Mouse (Mus musculus): ENCODE measurements around the gene Kng2.
"Not testable (repeated sequence)": the region's sequence is repeated elsewhere in the genome, so short reads cannot be mapped to it uniquely, and the experiment has no call there.

Kng2 gene

GRCm38 (mm10) chr16:23028966-23029600 is at the start of gene Kng2:
Gene Kng2 (minus strand): TSS chr16:23029482.
- not testable (repeated sequence) for DNase-seq (ENCODE audit: low spot score in 2 of 2)

GRCm38 (mm10) chr16:23077516-23077915 is 48.2 kb upstream of the Kng2 start:
- DNase-seq (ENCODE audit: low spot score in 2 of 2): not testable (repeated sequence)

GRCm38 (mm10) chr16:23060781-23061325 is 31.6 kb upstream of the Kng2 start:
- DNase-seq (ENCODE audit: low spot score in 2 of 2): not testable (repeated sequence)

- not testable (repeated sequence) for DNase-seq (ENCODE audit: low spot score in 2 of 2)
These were observed 30.3 kb upstream of the Kng2 start for GRCm38 (mm10) chr16:23059630-23060029.

GRCm38 (mm10) chr16:23057668-23058447 is 28.6 kb upstream of the Kng2 start, which contains the start of gene Kng1:
Gene Kng1 (plus strand): TSS chr16:23057865.
- DNase-seq (ENCODE audit: low spot score in 2 of 2): not testable (repeated sequence)

- peak in 1 of 2 experiments; percentile 3 for DNase-seq (ENCODE audit: low spot score in 2 of 2)
These were observed 17.0 kb upstream of the Kng2 start for GRCm38 (mm10) chr16:23046319-23046718.

- DNase-seq (ENCODE audit: low spot score in 2 of 2): no peak
These were observed 11.6 kb upstream of the Kng2 start for GRCm38 (mm10) chr16:23040876-23041275.

GRCm38 (mm10) chr16:23039281-23039680 is 10.0 kb upstream of the Kng2 start:
- no peak for DNase-seq (ENCODE audit: low spot score in 2 of 2)

- no peak for DNase-seq (ENCODE audit: low spot score in 2 of 2)
These were observed 8.5 kb upstream of the Kng2 start for GRCm38 (mm10) chr16:23037744-23038143.

GRCm38 (mm10) chr16:23033673-23034072 is 4.4 kb upstream of the Kng2 start:
- no peak for DNase-seq (ENCODE audit: low spot score in 2 of 2)

- no peak for DNase-seq (ENCODE audit: low spot score in 2 of 2)
These were observed 1.6 kb upstream of the Kng2 start for GRCm38 (mm10) chr16:23030673-23031435.

GRCm38 (mm10) chr16:23027341-23027740 is 1.9 kb downstream of the Kng2 start:
- DNase-seq (ENCODE audit: low spot score in 2 of 2): not testable (repeated sequence)

GRCm38 (mm10) chr16:23026582-23026981 is 2.7 kb downstream of the Kng2 start:
- DNase-seq (ENCODE audit: low spot score in 2 of 2): no peak

- no peak for DNase-seq (ENCODE audit: low spot score in 2 of 2)
These were observed 4.2 kb downstream of the Kng2 start for GRCm38 (mm10) chr16:23025111-23025510.

- not testable (repeated sequence) for DNase-seq (ENCODE audit: low spot score in 2 of 2)
These were observed 8.7 kb downstream of the Kng2 start for GRCm38 (mm10) chr16:23020571-23020970.

- DNase-seq (ENCODE audit: low spot score in 2 of 2): not testable (repeated sequence)
These were observed 14.6 kb downstream of the Kng2 start for GRCm38 (mm10) chr16:23014645-23015044.

- not testable (repeated sequence) for DNase-seq (ENCODE audit: low spot score in 2 of 2)
These were observed 15.5 kb downstream of the Kng2 start for GRCm38 (mm10) chr16:23013786-23014185.

GRCm38 (mm10) chr16:22996951-22997350 is 32.3 kb downstream of the Kng2 start:
- not testable (repeated sequence) for DNase-seq (ENCODE audit: low spot score in 2 of 2)

GRCm38 (mm10) chr16:22967383-22968030 is 61.8 kb downstream of the Kng2 start:
- no peak for DNase-seq (ENCODE audit: low spot score in 2 of 2)

- no peak for DNase-seq (ENCODE audit: low spot score in 2 of 2)
These were observed 66.0 kb downstream of the Kng2 start for GRCm38 (mm10) chr16:22963293-22963692.

GRCm38 (mm10) chr16:22962256-22962655 is 67.0 kb downstream of the Kng2 start:
- no peak for DNase-seq (ENCODE audit: low spot score in 2 of 2)
